23 mouse cellular contexts compared by ENCODE assay signal in the genomic region with DNA sequence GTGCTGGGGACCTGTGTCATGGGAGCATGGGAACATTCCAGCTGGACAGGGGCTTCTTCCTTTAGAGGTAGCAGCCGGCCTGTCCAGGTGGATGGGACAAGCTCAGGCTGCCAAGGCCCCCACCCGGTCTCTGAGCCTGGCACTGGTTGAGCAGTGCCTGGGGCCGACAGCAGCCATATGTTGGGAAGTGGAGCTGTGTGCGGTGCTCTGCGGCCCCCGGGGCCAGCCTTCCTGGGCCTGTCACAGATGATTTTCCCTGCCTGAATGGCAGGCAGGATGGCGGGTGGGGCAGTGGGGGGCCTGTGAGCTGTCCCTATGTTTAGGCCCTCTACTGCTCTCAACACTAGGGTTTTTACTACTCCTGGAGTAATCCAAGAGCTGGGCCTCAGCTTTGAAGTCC. TPM values are rescaled to one million over a fixed set of nuclear protein-coding genes. Genes with fewer than 3 reads are reported as not detected.
DNase-seq lines count a peak whose midpoint lies in the region; ATAC-seq and TF ChIP-seq lines count a peak whose summit lies in the region.
"Had no signal": no experiment of that assay in that cellular context is flagged by ENCODE, and none has a peak within 500 bp of the region (broad histone marks: within the 10 kb centered on the region; RNA-seq: fewer than 3 reads in every experiment).

No protein-coding gene starts in this region.

- peaks cover 9% of the 10 kb centered on the region for H3K4me1 ChIP-seq in forebrain, embryonic 13.5 days
- H3K4me1 ChIP-seq in forebrain, embryonic 11.5 days (replicated peaks; ENCODE audit: control insufficient read depth, insufficient read depth, low read length) = peaks cover 9% of the 10 kb centered on the region; the same call in 1 of the 2 replicates
- H3K4me1 ChIP-seq in midbrain, embryonic 12.5 days = peaks cover 8% of the 10 kb centered on the region
- peaks cover 10% of the 10 kb centered on the region for H3K4me1 ChIP-seq in midbrain, embryonic 15.5 days
- peaks cover 6% of the 10 kb centered on the region; the same call in 1 of the 2 replicates for H3K4me1 ChIP-seq in limb, embryonic 14.5 days (ENCODE audit: control insufficient read depth, insufficient read depth, low read length)
- H3K4me1 ChIP-seq in thymus, adult 2 months (replicated peaks; ENCODE audit: control insufficient read depth, insufficient read depth, low read length) = no peaks in the 10 kb centered on the region

- peak overlapping the region; percentile 12; the same call in 1 of the 2 replicates for H3K9ac ChIP-seq in forebrain, embryonic 13.5 days
- H3K9ac ChIP-seq in forebrain, embryonic 11.5 days (ENCODE audit: low read length) = no peak overlapping the region
- peak overlapping the region; percentile 16; the same call in 1 of the 2 replicates for H3K9ac ChIP-seq in midbrain, embryonic 12.5 days (replicated peaks)
- H3K9ac ChIP-seq in midbrain, embryonic 15.5 days = no peak overlapping the region
- 0 out of 2 replicates have a peak overlapping the region, but pooled peaks have one; percentile 16 for H3K9ac ChIP-seq in limb, embryonic 14.5 days (ENCODE audit: low read depth, low read length, severe bottlenecking)
- H3K9ac ChIP-seq: neural tube, embryonic 13.5 days; stomach, embryonic 15.5 days had no signal

- H3K4me2 ChIP-seq in forebrain, embryonic 13.5 days = no peak overlapping the region
- H3K4me2 ChIP-seq in forebrain, embryonic 11.5 days (ENCODE audit: low read depth, low read length, severe bottlenecking) = no peak overlapping the region
- H3K4me2 ChIP-seq in midbrain, embryonic 12.5 days (replicated peaks) = no peak overlapping the region
- H3K4me2 ChIP-seq in midbrain, embryonic 15.5 days = no peak overlapping the region
- no peak overlapping the region for H3K4me2 ChIP-seq in limb, embryonic 14.5 days (replicated peaks; ENCODE audit: low read depth, low read length, severe bottlenecking)
- H3K4me2 ChIP-seq: neural tube, embryonic 13.5 days; stomach, embryonic 15.5 days had no signal

- WGBS in forebrain, embryonic 13.5 days = 76% methylated on average over 7 of the region's 7 CpGs
- WGBS in forebrain, embryonic 11.5 days = 90% methylated on average over 7 of the region's 7 CpGs
- WGBS in midbrain, embryonic 12.5 days = 82% methylated on average over 7 of the region's 7 CpGs
- 56% methylated on average over 7 of the region's 7 CpGs for WGBS in midbrain, embryonic 15.5 days
- 60% methylated on average over 7 of the region's 7 CpGs for WGBS in limb, embryonic 14.5 days
- WGBS in thymus, adult 2 months = 86% methylated on average over 7 of the region's 7 CpGs

- no peak for TF ChIP-seq CTCF in thymus, adult 2 months (IDR thresholded peaks at IDR 0.05; ENCODE audit: borderline replicate concordance, control insufficient read depth, extremely low read depth, insufficient read depth, low read length, poor library complexity)

- no peak for DNase-seq in forebrain, embryonic 11.5 days (ENCODE audit: low spot score)
- DNase-seq in cerebellum, adult 9-11 months = peak; percentile 96
- DNase-seq in limb, embryonic 14.5 days (ENCODE audit: low spot score) = no peak
- DNase-seq in thymus, adult 2 months = no peak
- DNase-seq: adrenal gland, postnatal 36 days; gastrocnemius, postnatal 36 days; kidney, adult 2 months; kidney, postnatal 25 days; lung, adult 2 months; spleen, adult 18-20 months; thymus, postnatal 14 days had no signal

- peaks cover 29% of the 10 kb centered on the region for H3K27me3 ChIP-seq in forebrain, embryonic 13.5 days
- H3K27me3 ChIP-seq in forebrain, embryonic 11.5 days (ENCODE audit: control insufficient read depth, insufficient read depth, low read length) = peaks cover 23% of the 10 kb centered on the region
- peaks cover 29% of the 10 kb centered on the region for H3K27me3 ChIP-seq in midbrain, embryonic 12.5 days
- peaks cover 28% of the 10 kb centered on the region for H3K27me3 ChIP-seq in midbrain, embryonic 15.5 days (replicated peaks)
- H3K27me3 ChIP-seq in limb, embryonic 14.5 days (ENCODE audit: control insufficient read depth, insufficient read depth, low read length) = peaks cover 25% of the 10 kb centered on the region
- peaks cover 10% of the 10 kb centered on the region; the same call in 1 of the 2 replicates for H3K27me3 ChIP-seq in thymus, adult 2 months (ENCODE audit: control insufficient read depth, insufficient read depth, low read length)

- TF ChIP-seq POLR2A in limb, embryonic 14.5 days (IDR thresholded peaks at IDR 0.05; ENCODE audit: borderline replicate concordance, extremely low read depth, insufficient read depth, insufficient read length) = no peak
- TF ChIP-seq POLR2A in thymus, adult 2 months (IDR thresholded peaks at IDR 0.05; ENCODE audit: control insufficient read depth, extremely low read depth, insufficient read depth, low read length, poor library complexity) = no peak

- H3K36me3 ChIP-seq in forebrain, embryonic 13.5 days (ENCODE audit: poor library complexity, severe bottlenecking) = peaks cover 40% of the 10 kb centered on the region
- H3K36me3 ChIP-seq in forebrain, embryonic 11.5 days (ENCODE audit: control insufficient read depth, insufficient read depth, low read length) = no peaks in the 10 kb centered on the region
- H3K36me3 ChIP-seq in midbrain, embryonic 12.5 days = peaks cover 35% of the 10 kb centered on the region
- H3K36me3 ChIP-seq in midbrain, embryonic 15.5 days (replicated peaks) = no peaks in the 10 kb centered on the region
- peaks cover 32% of the 10 kb centered on the region for H3K36me3 ChIP-seq in limb, embryonic 14.5 days (ENCODE audit: control insufficient read depth, insufficient read depth, low read length)
- H3K36me3 ChIP-seq in thymus, adult 2 months (ENCODE audit: control insufficient read depth, insufficient read depth, low read length) = no peaks in the 10 kb centered on the region

- H3K4me3 ChIP-seq in forebrain, embryonic 13.5 days = no peak overlapping the region
- H3K4me3 ChIP-seq in forebrain, embryonic 11.5 days (ENCODE audit: low read depth, low read length) = no peak overlapping the region
- no peak overlapping the region for H3K4me3 ChIP-seq in midbrain, embryonic 12.5 days
- no peak overlapping the region for H3K4me3 ChIP-seq in midbrain, embryonic 15.5 days
- no peak overlapping the region for H3K4me3 ChIP-seq in limb, embryonic 14.5 days (replicated peaks; ENCODE audit: low read length)
- no peak overlapping the region for H3K4me3 ChIP-seq in thymus, adult 2 months (ENCODE audit: control insufficient read depth, insufficient read depth, low read length)
- H3K4me3 ChIP-seq: neural tube, embryonic 13.5 days; stomach, embryonic 15.5 days had no signal

- H3K27ac ChIP-seq in forebrain, embryonic 13.5 days = no peak overlapping the region
- no peak overlapping the region for H3K27ac ChIP-seq in forebrain, embryonic 11.5 days (ENCODE audit: low read depth, low read length)
- no peak overlapping the region for H3K27ac ChIP-seq in midbrain, embryonic 12.5 days (replicated peaks)
- H3K27ac ChIP-seq in midbrain, embryonic 15.5 days = no peak overlapping the region
- no peak overlapping the region for H3K27ac ChIP-seq in limb, embryonic 14.5 days (replicated peaks; ENCODE audit: low read depth, low read length)
- no peak overlapping the region for H3K27ac ChIP-seq in thymus, adult 2 months (ENCODE audit: control insufficient read depth, insufficient read depth, low read length)
- H3K27ac ChIP-seq: neural tube, embryonic 13.5 days; stomach, embryonic 15.5 days had no signal

- no peaks in the 10 kb centered on the region for H3K9me3 ChIP-seq in forebrain, embryonic 13.5 days (replicated peaks)
- H3K9me3 ChIP-seq in forebrain, embryonic 11.5 days (ENCODE audit: control insufficient read depth, low read length) = no peaks in the 10 kb centered on the region
- no peaks in the 10 kb centered on the region for H3K9me3 ChIP-seq in midbrain, embryonic 12.5 days
- H3K9me3 ChIP-seq in midbrain, embryonic 15.5 days = no peaks in the 10 kb centered on the region
- H3K9me3 ChIP-seq in limb, embryonic 14.5 days (ENCODE audit: control insufficient read depth, low read length) = no peaks in the 10 kb centered on the region
- H3K9me3 ChIP-seq: neural tube, embryonic 13.5 days; stomach, embryonic 15.5 days had no signal

- ATAC-seq in forebrain, embryonic 13.5 days = no peak
- no peak for ATAC-seq in forebrain, embryonic 11.5 days (replicated peaks; ENCODE audit: low FRiP score)
- ATAC-seq in midbrain, embryonic 12.5 days (ENCODE audit: low FRiP score, low read depth) = no peak
- ATAC-seq in midbrain, embryonic 15.5 days (replicated peaks) = no peak
- no peak for ATAC-seq in limb, embryonic 14.5 days (ENCODE audit: low FRiP score, low read depth)
- ATAC-seq in erythroid progenitor cell, adult 5-6 weeks (replicated peaks; ENCODE audit: low FRiP score, poor library complexity, severe bottlenecking) = no peak

RNA-seq across cellular contexts. Expression of gene A930017K11Rik, which starts 3.8 kb away (rescaled TPM):
- not detected in 2 replicates for polyA plus RNA-seq in forebrain, embryonic 13.5 days (2015; fragmentation: Nextera tagmentation; extraction: Ambion mirVana)
- not detected in 2 replicates for polyA plus RNA-seq in forebrain, embryonic 11.5 days (2014; fragmentation: Nextera tagmentation; extraction: Ambion mirVana)
- polyA plus RNA-seq in midbrain, embryonic 12.5 days (2016; fragmentation: Nextera tagmentation; extraction: Ambion mirVana) = 0.13 and 0.14 TPM in 2 replicates
- polyA plus RNA-seq in midbrain, embryonic 15.5 days (2015; fragmentation: Nextera tagmentation; extraction: Ambion mirVana) = 3.1 and 6.1 TPM in 2 replicates
- 0.25 and 0.26 TPM in 2 replicates for polyA plus RNA-seq in limb, embryonic 14.5 days (2012; rRNA removed)
- polyA plus RNA-seq in limb, embryonic 14.5 days (2014; fragmentation: Nextera tagmentation; extraction: Ambion mirVana) = 0.23 and 0.35 TPM in 2 replicates
- not detected in 2 replicates for total RNA-seq in erythroid progenitor cell, adult 5-6 weeks (2015; ENCODE audit: low replicate concordance)
- not detected in 2 replicates for total RNA-seq in erythroid progenitor cell, adult 5-6 weeks (2017; ENCODE audit: low replicate concordance)
- polyA plus RNA-seq in thymus, adult 2 months (2012; rRNA removed) = 0.06 and 0.19 TPM in 2 replicates
- total RNA-seq: adrenal gland, postnatal 36 days; CH12.LX; gastrocnemius, postnatal 36 days; layer of hippocampus, postnatal 10 days; monocyte, adult 5-6 weeks had no signal
- polyA plus RNA-seq: heart, embryonic 14.5 days; lung, adult 2 months had no signal

RNA-seq across cellular contexts. Expression of gene Nhlrc4, which starts 11.4 kb away (rescaled TPM):
- not detected in 2 replicates for polyA plus RNA-seq in forebrain, embryonic 13.5 days (2015; fragmentation: Nextera tagmentation; extraction: Ambion mirVana)
- 0.24 and 0.59 TPM in 2 replicates for polyA plus RNA-seq in forebrain, embryonic 11.5 days (2014; fragmentation: Nextera tagmentation; extraction: Ambion mirVana)
- polyA plus RNA-seq in midbrain, embryonic 12.5 days (2016; fragmentation: Nextera tagmentation; extraction: Ambion mirVana) = 0.26 and 0.61 TPM in 2 replicates
- polyA plus RNA-seq in midbrain, embryonic 15.5 days (2015; fragmentation: Nextera tagmentation; extraction: Ambion mirVana) = 0.73 and 0.80 TPM in 2 replicates
- 0.10 TPM in 2 replicates for polyA plus RNA-seq in limb, embryonic 14.5 days (2012; rRNA removed)
- not detected in 2 replicates for polyA plus RNA-seq in limb, embryonic 14.5 days (2014; fragmentation: Nextera tagmentation; extraction: Ambion mirVana)
- 13.7 and 13.8 TPM in 2 replicates for total RNA-seq in erythroid progenitor cell, adult 5-6 weeks (2015; ENCODE audit: low replicate concordance)
- 13.7 and 18.9 TPM in 2 replicates for total RNA-seq in erythroid progenitor cell, adult 5-6 weeks (2017; ENCODE audit: low replicate concordance)
- 0.51 and 0.62 TPM in 2 replicates for polyA plus RNA-seq in thymus, adult 2 months (2012; rRNA removed)
- total RNA-seq: adrenal gland, postnatal 36 days; CH12.LX; gastrocnemius, postnatal 36 days; layer of hippocampus, postnatal 10 days; left cerebral cortex, postnatal 14 days; monocyte, adult 5-6 weeks had no signal
- polyA plus RNA-seq: embryonic facial prominence, embryonic 11.5 days; heart, embryonic 14.5 days; neural tube, embryonic 13.5 days had no signal

RNA-seq across cellular contexts. Expression of gene Pigq, which starts 11.5 kb away (rescaled TPM):
- polyA plus RNA-seq in forebrain, embryonic 13.5 days (2015; fragmentation: Nextera tagmentation; extraction: Ambion mirVana) = 45.0 and 54.5 TPM in 2 replicates
- polyA plus RNA-seq in forebrain, embryonic 11.5 days (2014; fragmentation: Nextera tagmentation; extraction: Ambion mirVana) = 65.2 and 67.1 TPM in 2 replicates
- polyA plus RNA-seq in midbrain, embryonic 12.5 days (2016; fragmentation: Nextera tagmentation; extraction: Ambion mirVana) = 54.1 and 54.5 TPM in 2 replicates
- polyA plus RNA-seq in midbrain, embryonic 15.5 days (2015; fragmentation: Nextera tagmentation; extraction: Ambion mirVana) = 71.9 and 75.8 TPM in 2 replicates
- 95.4 and 141 TPM in 2 replicates for polyA plus RNA-seq in limb, embryonic 14.5 days (2012; rRNA removed)
- 48.7 and 48.8 TPM in 2 replicates for polyA plus RNA-seq in limb, embryonic 14.5 days (2014; fragmentation: Nextera tagmentation; extraction: Ambion mirVana)
- 1,618 and 1,746 TPM in 2 replicates for total RNA-seq in erythroid progenitor cell, adult 5-6 weeks (2015; ENCODE audit: low replicate concordance)
- 1,554 and 1,638 TPM in 2 replicates for total RNA-seq in erythroid progenitor cell, adult 5-6 weeks (2017; ENCODE audit: low replicate concordance)
- 133 and 134 TPM in 2 replicates for polyA plus RNA-seq in thymus, adult 2 months (2012; rRNA removed)

RNA-seq across cellular contexts. Expression of gene Capn15, which starts 29.4 kb away (rescaled TPM):
- 16.6 and 17.1 TPM in 2 replicates for polyA plus RNA-seq in forebrain, embryonic 13.5 days (2015; fragmentation: Nextera tagmentation; extraction: Ambion mirVana)
- polyA plus RNA-seq in forebrain, embryonic 11.5 days (2014; fragmentation: Nextera tagmentation; extraction: Ambion mirVana) = 31.4 and 33.1 TPM in 2 replicates
- 30.4 and 30.6 TPM in 2 replicates for polyA plus RNA-seq in midbrain, embryonic 12.5 days (2016; fragmentation: Nextera tagmentation; extraction: Ambion mirVana)
- polyA plus RNA-seq in midbrain, embryonic 15.5 days (2015; fragmentation: Nextera tagmentation; extraction: Ambion mirVana) = 22.2 and 23.8 TPM in 2 replicates
- polyA plus RNA-seq in limb, embryonic 14.5 days (2012; rRNA removed) = 50.1 and 70.4 TPM in 2 replicates
- polyA plus RNA-seq in limb, embryonic 14.5 days (2014; fragmentation: Nextera tagmentation; extraction: Ambion mirVana) = 31.0 and 31.2 TPM in 2 replicates
- 9.6 and 9.7 TPM in 2 replicates for total RNA-seq in erythroid progenitor cell, adult 5-6 weeks (2015; ENCODE audit: low replicate concordance)
- total RNA-seq in erythroid progenitor cell, adult 5-6 weeks (2017; ENCODE audit: low replicate concordance) = 5.7 and 9.1 TPM in 2 replicates
- polyA plus RNA-seq in thymus, adult 2 months (2012; rRNA removed) = 80.7 and 82.6 TPM in 2 replicates

RNA-seq across cellular contexts. Expression of gene Rab40c, which starts 36.7 kb away (rescaled TPM):
- 39.5 and 45.9 TPM in 2 replicates for polyA plus RNA-seq in forebrain, embryonic 13.5 days (2015; fragmentation: Nextera tagmentation; extraction: Ambion mirVana)
- 20.1 and 21.6 TPM in 2 replicates for polyA plus RNA-seq in forebrain, embryonic 11.5 days (2014; fragmentation: Nextera tagmentation; extraction: Ambion mirVana)
- polyA plus RNA-seq in midbrain, embryonic 12.5 days (2016; fragmentation: Nextera tagmentation; extraction: Ambion mirVana) = 38.0 and 38.8 TPM in 2 replicates
- 56.7 and 57.5 TPM in 2 replicates for polyA plus RNA-seq in midbrain, embryonic 15.5 days (2015; fragmentation: Nextera tagmentation; extraction: Ambion mirVana)
- 53.3 and 73.6 TPM in 2 replicates for polyA plus RNA-seq in limb, embryonic 14.5 days (2012; rRNA removed)
- 20.8 and 23.2 TPM in 2 replicates for polyA plus RNA-seq in limb, embryonic 14.5 days (2014; fragmentation: Nextera tagmentation; extraction: Ambion mirVana)
- 2.2 and 2.5 TPM in 2 replicates for total RNA-seq in erythroid progenitor cell, adult 5-6 weeks (2015; ENCODE audit: low replicate concordance)
- total RNA-seq in erythroid progenitor cell, adult 5-6 weeks (2017; ENCODE audit: low replicate concordance) = 0.98 and 3.2 TPM in 2 replicates
- 43.5 and 57.6 TPM in 2 replicates for polyA plus RNA-seq in thymus, adult 2 months (2012; rRNA removed)

Comparison
In these comparisons a context has a peak if more than half of its experiments do, and no peak if none do; other contexts are left out.
1. H3K9ac ChIP-seq: peak in forebrain, embryonic 13.5 days (single experiment), midbrain, embryonic 12.5 days (single experiment) and limb, embryonic 14.5 days (single experiment); none in forebrain, embryonic 11.5 days (single experiment) and midbrain, embryonic 15.5 days (single experiment).